Mouse (Mus musculus): ENCODE results near the gene Mpig6b. TPM values are rescaled to one million over a fixed set of nuclear protein-coding genes. Genes with fewer than 3 reads are reported as not detected.
"Not testable (repeated sequence)": the region's sequence is repeated elsewhere in the genome, so short reads cannot be mapped to it uniquely, and the experiment has no call there.

Gene Mpig6b
- total RNA-seq, 2 experiments from 2014 or later, result 0.20 TPM; not detected in 1

DNA sequence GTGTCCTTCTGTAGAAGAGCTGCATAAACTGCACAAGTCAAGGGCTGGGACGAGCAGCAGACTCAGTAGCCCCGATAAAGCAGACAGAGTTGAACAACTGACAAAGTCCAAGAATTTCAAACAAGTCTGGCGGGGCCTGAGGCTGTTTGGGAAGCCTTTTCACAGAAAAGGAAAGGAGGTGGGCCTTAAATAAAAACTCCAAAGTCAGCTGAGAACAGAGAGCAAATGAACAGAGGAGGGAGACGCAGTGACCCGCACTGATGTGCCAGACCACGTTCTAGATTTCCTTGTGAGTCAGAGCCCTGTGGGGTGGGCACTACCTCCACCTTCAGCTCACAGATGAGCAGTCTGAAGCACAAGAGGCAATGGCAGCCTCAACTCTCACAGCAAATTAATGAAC, 31.1 kb downstream of the Mpig6b start:
- DNase-seq, result no peak

DNA sequence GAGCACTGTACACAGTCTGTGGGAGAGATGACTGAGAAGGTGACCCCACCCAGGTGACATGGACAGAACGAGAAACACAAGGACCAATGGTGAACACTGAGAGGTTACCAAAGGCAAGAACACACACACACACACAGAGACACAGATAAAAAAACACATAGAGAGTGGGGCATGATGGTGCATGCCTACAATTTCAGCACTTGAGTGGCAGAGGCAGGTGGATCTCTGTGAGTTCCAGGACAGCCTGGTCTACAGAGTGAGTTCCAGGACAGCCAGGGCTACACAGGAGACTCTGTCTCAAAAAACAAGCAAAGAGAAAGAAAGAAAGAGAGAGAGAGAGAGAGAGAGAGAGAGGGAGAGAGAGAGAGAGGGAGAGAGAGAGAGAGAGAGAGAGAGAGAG, 32.3 kb downstream of the Mpig6b start:
- DNase-seq, result not testable (repeated sequence)

DNA sequence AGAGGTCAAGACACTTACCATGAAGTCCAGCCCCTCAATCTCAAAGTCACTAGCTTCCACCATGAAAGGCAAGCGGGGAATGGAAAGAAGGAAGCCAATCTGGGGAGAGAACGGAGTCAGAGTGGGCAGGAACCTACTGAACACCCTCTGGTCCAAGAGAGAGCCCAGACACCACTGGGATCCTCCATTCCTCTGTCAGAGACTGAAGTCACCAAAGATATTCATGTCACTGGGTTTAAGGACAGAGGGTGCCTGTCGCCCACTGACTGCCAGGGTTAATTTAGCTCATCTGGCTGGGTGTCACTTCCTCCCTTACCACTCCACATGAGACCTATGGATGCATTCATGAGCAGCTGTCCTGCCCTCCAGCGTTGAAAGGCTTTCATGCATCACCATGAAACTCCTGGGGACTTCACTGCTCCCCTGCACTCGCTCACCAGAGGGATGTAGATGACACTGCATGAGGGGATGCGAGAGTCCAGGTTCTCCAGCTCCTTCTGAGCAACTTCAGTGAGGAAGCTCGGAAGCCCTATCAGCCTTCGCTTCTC, 33.6 kb downstream of the Mpig6b start:
- DNase-seq, result no peak

DNA sequence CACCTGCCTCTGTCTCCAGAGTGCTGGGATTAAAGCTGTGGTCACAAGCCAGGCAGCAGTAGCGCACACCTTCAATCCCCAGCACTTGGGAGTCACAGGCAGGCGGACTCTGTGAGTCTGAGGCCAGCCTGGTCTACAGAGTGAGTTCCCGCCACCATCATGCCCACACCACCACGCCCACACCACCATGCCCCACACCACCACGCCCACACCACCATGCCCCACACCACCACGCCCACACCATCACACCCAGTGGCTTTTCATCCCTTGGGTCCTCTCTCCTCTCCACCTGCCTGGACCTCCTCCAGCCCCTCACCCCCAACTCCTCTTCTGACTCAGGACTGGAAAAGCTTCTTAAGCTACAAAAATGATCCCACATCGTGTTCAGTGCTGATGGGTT, 34.1 kb downstream of the Mpig6b start:
- no peak for DNase-seq

DNA sequence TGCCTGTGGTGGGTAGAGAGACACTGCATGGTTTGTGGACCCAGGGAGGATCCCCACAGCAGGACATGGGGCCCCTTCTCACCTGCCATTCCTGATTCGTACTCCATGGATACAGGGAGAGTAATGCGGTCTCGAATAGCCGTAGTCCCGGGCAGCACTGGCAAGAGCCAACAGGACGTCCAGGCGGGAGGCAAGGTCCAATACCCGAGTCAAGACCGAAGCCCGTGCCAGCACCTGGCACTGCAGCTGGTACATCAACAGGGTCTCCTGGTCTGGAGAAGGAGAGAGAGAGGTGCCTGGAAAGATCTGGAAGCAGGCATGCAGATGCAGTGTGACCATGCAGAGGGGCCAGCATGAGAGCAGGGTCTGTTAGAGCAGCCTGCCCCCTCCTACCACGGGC, 34.7 kb downstream of the Mpig6b start:
- DNase-seq, result no peak

DNA sequence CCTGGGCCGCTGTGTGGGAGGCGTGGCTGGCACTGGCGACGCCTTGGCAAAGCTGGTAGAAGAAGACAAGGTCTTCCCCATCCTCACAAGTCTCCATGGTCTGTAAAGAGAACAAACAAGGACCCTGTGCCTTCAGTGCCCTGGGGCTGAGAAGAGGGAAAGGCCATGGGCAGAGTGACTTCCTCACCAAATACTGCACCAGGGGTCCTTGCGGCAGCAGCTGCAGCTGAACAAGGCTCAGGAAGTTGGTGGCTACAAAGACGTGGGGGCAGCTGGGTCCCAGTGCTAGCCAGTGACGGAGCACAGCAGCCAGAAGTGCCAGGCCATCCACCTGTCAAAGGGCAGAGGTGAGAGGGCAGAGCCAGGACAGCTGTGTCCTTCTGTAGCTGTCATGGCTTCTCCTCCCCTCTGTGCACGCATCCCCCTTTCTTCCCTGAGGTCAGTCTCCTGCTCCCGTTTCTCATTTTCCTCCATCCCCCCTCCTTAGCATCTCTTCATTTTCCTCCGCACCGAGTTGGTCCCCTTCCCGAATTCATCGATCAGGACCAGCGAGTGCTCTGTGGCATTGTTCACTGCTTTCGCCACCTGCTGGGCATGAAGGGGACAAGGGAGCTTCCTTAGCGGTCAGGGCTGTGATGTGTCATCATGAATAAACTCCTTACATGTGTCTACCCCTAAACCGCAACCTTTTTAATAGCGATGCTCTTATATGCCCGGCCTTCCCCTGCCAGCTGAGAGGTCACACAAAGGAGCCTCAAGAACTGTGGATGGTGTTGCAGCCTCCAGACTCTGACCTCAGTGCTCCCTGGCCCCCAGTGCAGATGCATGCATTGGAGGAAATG, 36.1 kb downstream of the Mpig6b start:
- DNase-seq, result no peak

DNA sequence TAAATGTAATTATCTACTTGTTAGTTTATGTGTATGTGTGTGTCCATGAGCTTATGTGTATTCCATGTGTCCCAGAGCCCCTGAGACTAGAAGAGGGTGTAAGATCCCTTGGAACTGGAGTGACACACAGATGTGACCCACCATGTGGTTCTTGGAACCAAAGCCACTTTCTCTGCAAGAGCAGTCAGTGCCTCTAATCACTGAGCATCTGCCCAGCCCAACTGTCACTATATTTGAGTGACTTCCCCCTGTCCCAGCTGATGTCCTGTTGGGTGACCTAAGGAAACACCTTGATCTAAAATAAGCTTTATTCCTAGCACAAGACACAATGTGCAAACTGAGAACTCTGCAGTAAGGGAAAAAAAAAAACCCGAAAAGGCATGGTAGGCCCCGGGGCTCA, 37.7 kb downstream of the Mpig6b start:
- DNase-seq, result no peak

DNA sequence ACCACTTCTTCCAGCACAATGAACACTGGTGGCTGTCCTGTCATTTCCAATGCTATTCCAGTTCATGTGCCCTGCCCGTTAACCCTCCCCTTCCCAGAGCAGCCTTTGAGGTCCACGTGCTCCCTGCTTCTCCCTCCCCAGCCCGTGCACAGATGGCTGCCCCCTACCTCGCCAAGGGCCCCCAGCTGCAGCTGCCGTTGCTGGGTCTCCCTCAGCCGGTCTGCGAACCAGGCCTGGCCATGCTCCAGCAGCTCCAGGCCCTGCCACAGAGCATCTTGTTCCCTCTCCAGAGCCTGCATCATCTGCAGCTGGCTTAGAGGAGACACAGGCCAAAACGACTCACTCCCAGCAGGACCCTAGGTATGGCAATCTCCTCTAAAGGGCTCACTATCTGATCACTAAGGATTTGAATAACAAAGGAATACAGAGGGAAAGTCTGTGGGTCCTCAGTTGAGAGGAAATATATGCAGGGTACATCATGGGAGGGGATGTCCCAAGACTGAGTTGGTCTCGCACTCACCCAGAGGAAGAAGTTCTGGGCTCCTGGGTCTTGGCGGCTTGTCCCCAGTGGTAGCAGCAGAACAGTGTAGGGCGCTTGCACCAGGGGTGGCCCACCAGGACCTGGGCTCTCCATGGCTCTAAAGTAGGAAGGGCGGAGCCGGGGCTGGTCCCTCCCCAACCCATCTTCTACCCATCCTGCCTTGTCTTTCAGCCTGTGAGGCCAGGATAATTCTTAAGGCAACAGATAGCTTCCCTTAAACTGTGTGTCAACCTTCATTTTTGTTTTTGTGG, 38.5 kb downstream of the Mpig6b start, which contains the start of gene Sapcd1:
Sapcd1 (minus strand) TSS at position 740 of the 792 bp plus-strand sequence.
- peak; percentile 80 for DNase-seq

DNA sequence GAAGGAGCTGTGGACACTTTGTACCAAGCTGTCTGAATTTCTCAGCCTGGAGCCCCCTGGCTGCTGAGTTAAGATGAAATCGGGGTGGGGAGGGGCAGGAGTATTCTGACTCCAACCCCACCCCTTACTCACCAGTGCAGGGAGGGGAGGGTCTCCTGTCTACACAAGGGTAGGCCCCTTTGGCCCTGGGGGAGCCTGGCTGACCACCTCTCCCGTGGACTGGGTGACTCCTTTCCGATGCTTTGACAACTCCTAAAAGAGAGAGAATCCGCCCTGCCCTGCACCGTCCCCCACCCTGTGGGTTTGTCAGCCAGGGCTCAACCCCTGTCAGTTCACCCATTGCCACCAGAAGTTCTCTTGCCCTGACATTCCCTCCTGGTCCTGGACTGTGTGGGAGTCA, 39.8 kb downstream of the Mpig6b start:
- DNase-seq, result peak; percentile 14

DNA sequence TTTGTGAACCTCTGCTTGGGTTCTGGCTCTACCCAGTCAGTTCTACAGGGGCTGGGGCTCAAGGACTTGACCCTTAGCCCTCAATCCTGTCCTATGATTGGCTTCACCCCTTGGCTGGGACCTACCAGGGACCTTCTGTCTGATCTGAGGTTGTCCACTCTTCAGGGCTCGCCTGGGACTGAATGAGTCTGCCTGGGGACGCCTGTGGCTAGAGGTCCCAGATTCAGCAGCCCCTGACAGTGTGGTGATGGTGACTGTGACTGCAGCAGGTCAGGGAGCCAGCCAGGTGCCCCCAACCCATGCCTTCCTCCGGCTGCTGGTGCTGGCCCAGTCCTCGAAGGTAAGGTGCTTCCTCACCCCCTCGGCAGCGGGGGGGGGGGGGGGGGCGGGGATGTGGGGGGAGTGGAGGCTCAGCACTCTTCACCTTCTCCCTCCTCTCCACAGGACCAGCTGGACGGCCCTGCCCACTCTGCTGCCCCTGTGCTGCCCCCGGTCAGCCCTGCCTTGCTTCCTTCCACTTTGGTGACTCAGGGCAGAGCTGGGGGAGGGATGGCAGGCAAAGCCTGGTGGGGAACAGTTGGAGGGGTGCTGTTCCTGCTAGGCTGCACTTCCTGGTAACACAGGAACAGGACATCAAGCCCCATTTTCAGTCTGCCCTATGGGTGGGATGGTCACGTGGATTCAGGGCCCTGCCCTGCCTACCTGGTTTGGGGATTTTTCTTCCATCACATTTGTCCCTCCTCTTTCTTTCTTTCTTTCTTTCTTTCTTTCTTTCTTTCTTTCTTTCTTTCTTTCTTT, 41.1 kb downstream of the Mpig6b start:
- peak; percentile 12 for DNase-seq

DNA sequence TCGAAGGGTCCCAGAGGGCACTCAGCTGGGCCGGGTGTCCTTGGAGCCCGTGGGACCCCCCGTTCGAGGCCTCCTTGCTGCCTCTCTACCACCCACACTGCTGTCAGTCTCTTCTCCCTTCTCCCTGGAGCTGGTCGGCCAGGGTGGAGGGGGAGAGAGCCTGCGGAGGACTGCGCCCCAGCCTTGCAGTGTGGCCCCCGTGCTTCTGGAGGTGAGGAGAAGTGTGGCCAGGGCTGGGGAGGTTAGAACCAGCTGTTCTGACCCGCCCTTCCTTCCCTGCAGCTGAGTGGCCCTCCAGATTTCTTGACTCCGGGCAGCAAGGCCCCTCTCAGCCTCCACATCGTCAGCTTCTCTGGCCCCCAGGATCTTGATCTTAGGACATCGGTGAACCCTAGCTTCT, 41.7 kb downstream of the Mpig6b start:
- DNase-seq, result no peak

DNA sequence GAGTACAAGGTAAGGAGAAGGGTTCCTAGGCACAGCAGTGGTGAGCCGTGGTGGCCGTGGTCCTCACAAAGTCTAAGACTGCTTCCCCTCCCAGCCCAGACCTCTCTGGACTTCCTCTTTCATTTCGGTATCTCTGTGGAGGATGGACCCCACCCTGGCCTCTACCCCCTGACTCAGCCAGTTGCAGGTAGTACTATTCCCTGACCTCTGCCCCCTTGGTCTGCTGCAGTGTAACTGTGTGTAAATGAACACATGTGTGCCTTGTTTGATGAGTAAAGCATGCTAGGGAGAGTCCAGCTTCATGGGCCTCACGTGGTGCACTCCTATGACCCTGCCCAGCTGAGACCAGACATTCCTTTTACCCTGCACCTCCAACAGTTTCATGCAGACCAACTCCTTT, 42.2 kb downstream of the Mpig6b start:
- no peak for DNase-seq

DNA sequence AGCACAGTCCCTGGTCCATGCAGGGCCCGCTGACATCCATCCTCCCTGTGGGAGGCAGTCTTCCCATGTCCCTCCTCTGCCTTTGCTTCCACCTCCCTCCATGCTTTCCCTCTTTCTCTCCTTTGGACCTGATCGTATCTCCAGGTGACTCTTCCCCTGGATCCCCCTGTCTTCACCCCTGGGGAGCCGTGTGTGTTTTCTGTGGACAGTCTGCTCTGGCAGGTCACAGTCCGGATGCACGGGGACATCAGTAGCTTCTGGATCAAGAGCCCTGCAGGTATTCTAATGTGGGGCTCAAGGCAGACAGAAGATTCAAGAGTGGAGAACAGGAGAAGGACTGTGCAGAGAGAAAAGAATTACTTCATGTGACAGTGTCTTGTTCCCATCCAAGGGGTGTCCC, 42.8 kb downstream of the Mpig6b start:
- no peak for DNase-seq

DNA sequence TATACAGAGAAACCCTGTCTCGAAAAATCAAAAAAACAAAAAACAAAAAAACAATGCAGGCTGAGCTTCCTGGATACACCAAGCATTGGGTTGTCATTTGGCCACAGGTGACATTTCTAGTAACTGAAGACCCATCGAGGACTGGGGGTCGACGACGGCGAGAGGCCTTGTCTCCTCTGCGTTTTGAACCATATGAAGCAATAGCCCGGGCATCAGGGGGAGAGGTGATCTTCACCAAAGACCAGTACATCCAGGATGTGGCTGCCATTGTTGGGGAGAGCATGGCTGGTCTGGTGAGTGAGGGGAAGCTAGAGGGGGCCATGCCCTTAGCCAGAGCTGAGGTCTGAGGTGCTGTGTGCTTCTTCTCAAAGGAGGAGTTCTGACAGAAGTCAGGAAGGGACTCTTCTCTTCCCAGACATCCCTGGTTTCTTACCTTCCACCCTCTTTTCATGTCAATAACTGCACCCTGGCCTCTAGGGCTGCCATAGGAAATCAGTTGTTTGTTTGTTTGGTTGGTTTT, 43.4 kb downstream of the Mpig6b start:
- DNase-seq, result no peak

DNA sequence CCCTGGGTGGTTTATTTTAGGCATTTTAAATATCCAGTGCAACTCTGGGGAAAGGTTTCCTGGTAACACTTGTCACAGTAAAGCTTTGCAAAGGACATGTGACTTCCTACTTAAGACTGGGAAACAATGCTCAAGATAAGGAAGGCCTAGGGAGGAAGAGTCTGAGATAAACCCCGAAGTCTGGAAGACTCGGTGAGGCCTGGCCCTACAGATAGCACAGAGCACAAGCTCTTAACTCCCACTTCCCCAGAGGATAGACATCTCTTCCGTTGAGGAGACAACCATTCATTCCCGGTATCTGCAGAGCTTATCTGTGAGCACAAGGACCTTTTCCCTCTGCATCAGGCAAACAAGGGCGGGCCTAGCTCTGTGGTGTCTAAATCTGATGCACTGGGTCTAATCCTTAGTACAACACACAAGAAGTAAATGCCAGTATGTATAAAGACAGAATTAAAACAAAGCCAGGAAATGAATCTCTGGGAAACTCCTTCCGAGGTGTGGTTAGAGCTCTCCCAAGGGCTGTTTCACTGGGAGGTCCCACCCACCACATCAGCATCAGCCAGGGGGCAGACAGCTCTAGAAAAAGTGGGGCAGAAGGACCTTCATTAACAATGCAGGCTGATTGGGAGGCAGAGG, 44.0 kb downstream of the Mpig6b start:
- no peak for DNase-seq

DNA sequence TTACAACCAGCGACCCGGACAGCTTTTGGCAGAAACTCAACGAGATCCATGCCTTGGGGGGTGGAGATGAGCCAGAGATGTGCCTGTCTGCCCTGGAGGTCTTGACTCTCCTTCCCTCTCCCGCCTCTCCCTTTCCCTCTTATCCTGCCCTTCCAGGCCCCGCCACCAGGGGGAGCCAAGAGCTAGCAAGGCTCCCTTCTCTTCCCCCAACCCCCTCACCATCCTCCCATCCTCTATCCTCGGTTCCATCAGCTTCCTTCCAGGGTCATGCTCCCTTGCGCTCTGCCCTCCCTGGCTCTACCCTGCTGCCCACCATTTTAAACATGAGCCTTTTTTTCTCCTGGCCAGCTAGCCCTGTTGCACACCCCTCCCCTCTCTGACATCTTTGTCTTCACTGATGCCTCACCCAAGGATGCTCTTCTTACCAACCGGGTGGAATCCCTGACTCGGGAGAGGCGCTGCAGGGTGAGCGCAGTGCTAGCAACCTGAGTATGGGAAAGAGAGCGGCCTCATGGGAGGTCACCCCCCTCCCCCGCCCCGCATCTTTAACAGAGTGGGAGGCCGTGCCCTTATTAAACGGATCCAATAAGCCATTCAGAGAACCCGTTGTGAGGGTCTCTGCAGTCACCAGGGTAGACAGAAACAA, 44.7 kb downstream of the Mpig6b start:
- DNase-seq, result peak; percentile 95

DNA sequence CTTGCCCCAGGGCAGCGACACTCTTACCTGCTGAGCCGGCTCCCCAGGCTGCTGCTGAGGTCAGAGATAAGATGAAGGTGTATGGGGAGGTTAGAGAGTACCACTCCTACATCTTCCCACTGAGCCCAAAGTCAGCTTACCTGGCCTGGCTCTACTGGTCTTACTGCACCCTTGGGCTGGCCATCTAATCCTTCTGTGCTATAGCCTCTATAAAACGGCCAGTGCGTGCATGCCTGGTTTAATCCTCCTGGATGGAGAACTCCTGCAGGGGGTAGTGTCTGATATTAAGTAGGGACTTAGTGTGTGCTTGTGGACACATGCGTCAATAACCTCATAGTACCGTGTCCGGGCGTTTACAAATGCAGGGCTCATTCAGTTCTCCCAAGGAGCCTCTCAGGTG, 45.4 kb downstream of the Mpig6b start:
- no peak for DNase-seq

DNA sequence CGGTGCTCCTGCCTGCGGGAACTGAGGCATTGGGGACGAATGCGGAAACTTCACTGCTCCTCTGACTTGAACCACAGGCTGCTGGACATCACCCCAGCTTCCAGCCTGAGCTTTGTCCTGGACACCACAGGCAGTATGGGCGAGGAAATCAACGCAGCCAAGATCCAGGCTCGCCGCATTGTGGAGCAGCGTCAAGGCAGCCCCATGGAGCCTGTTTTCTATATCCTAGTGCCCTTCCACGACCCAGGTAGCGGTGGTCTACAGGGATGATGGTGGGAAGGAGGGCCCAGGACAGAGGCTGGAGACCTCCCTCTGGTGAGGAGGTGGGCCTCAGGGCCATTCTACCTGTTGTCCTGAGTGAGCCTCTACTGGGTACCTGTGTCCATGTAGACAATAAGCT, 46.1 kb downstream of the Mpig6b start:
- DNase-seq, result no peak

DNA sequence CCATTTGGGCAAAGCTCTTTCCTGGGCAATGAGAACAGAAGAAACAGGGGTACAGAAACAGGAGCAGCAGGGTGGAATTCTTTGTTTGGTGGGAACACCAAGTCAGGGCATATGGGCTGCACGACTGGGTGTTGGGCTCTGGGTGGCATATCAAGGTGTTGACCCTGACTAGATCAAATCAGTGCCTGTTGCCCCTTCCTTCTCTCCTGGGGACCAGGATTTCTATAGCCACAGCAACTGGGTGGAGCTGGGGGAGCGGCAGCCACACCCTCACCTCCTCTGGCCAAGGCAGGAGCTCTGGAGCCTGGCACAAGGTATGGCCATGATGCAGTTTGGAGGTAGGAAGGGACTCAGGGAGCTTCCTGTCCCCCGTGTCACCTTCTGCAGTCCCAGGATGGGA, 47.8 kb downstream of the Mpig6b start:
- DNase-seq, result no peak

DNA sequence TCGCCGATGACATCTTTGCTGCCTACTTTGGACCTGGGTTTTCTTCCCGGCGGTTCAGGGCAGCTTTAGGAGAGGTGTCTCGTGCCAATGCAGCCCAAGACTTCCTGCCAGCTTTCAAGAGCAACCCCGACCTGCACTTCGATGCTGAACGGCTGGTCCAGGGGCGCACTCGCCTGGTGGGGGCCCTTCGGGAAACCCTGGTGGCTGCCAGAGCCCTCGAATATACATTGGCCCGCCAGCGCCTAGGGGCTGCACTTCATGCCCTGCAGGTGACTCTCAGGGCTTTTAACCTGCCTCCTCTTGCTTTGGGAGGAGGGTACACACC, 48.3 kb downstream of the Mpig6b start:
- no peak for DNase-seq
